Mouse (Mus musculus): ENCODE measurements at regions not wholly inside any gene's neighbourhood (a gene's known extent, or its start where the extent isn't known, plus 50 kb on each side); places are given as distances from the start of the nearest gene placed in this dataset.

DNA sequence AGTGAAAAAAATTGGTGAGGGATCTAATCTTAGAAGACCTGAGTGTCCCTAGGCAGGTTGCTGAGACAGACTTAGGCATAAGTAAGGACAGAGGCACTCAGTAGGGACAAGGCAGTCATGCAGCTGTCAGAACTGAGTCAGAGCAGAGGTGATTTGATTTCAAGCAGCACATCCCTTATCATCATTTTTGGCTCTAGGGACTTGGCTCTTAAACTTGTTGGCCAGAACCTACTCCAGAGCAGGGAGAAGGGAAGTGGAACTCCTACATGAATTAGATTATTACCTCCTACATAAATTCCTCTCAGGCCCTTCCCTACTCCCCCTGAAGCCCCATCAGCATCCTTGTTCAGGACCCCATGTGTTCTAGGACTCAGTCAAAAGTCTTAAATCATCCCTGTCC, 63.9 kb upstream of the Slc7a14 start:
- Histone ChIP-seq H3K4me3 (no peak overlapping the region), H3K9ac (no peak overlapping the region), H3K4me2 (replicated peaks) (no peak overlapping the region), H3K9me3 (no peaks in the 10 kb centered on the region), H3K4me1 (no peaks in the 10 kb centered on the region), H3K36me3 (no peaks in the 10 kb centered on the region), H3K27ac (no peak overlapping the region), H3K27me3 (replicated peaks) (no peaks in the 10 kb centered on the region)
- no peak for ATAC-seq (ENCODE audit: low FRiP score, low read depth)

DNA sequence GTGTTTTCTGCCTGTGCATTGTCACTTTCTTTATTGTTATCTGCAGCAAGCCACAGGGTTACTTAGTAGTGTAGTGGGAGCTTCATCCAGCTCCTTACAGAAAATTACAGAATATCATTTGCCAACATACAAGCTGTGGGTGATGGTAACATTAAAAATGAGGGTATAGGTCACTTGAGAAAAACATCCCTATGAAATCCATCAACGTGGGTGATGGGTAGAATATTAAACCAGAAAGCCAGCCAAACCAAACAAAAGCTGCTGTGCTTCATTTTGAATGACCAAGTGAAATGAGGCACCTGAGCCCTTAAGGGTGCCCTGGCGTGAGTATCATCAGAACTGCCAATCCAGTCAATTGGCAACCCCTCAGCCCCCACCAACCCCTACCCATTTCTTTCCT, 58.1 kb upstream of the Slc7a14 start:
- H3K9me3 ChIP-seq, result no peaks in the 10 kb centered on the region
- no peak for ATAC-seq (ENCODE audit: low FRiP score, low read depth)
- 79% methylated on average over 2 of the region's 2 CpGs for WGBS
- no peak overlapping the region for H3K9ac ChIP-seq
- no peak overlapping the region for H3K4me3 ChIP-seq
- H3K36me3 ChIP-seq, result no peaks in the 10 kb centered on the region
- no peak overlapping the region for H3K4me2 ChIP-seq (replicated peaks)
- H3K4me1 ChIP-seq, result no peaks in the 10 kb centered on the region
- no peak overlapping the region for H3K27ac ChIP-seq
- no peaks in the 10 kb centered on the region for H3K27me3 ChIP-seq (replicated peaks)
